Mouse (Mus musculus) c-Kit-positive CD71-positive TER-119-negative erythroid progenitor cells, embryonic 14.5 days (primary cell): ENCODE measurements around the gene Cacna1c.
A peak's percentile ranks its signal among the peaks of the same experiment; 100 is the strongest.

Experiments
- DNase-seq: peaks from one replicate; pipeline ENCODE4 v3.0.0-alpha.2; 2013; ENCODE audit warnings: low read depth

Gene Cacna1c

GRCm38 (mm10) chr6:118845829-118846228, 350.4 kb downstream of the Cacna1c start:
- DNase-seq, result peak; percentile 64

- no peak for DNase-seq
These were observed 351.0 kb downstream of the Cacna1c start for GRCm38 (mm10) chr6:118845180-118845579.

GRCm38 (mm10) chr6:118843566-118843965, 352.7 kb downstream of the Cacna1c start:
- no peak for DNase-seq

DNA sequence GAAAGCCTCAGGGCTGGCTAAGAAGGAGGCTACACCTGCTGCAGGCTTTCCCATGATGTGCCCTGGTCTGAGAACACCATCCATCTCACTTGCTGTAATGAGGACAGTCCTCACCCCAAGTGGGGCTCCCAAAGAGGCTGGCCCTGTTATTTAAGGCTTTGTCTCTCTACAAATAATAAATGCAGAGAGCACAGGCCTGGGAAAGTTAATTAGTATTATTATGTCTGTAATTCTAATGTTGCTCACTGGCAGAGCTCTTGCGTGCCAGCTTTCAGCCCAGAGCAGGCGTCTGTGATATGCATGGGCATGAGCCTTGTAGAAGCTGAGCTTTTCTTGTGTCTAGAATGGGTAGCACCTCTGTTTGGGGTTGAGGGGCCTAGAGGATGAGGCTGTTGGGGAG, 354.3 kb downstream of the Cacna1c start:
- DNase-seq, result no peak

GRCm38 (mm10) chr6:118838919-118839915, 357.0 kb downstream of the Cacna1c start:
- DNase-seq, result peak; percentile 33

GRCm38 (mm10) chr6:118836693-118837092, 359.5 kb downstream of the Cacna1c start:
- peak; percentile 40 for DNase-seq

GRCm38 (mm10) chr6:118834046-118834445, 362.2 kb downstream of the Cacna1c start:
- no peak for DNase-seq

DNA sequence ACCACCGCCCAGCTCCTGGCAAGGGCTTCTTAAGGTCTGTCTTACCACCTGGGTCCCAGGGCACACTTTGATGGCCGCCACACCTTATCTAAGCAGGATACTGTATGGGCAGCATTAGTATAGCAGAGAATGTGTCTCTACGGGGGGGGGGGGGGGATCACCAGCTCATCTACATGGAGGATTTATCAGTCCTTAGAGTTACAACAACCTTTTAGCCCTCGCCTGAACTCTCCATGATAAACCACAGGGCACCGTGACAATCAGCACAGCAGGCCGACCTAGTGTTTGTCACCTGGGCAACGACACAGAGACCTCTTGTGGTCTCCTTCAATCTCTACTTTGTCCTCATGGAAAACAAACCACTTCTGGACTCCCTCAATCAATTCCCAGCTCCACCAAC, 363.2 kb downstream of the Cacna1c start:
- peak; percentile 28 for DNase-seq

DNA sequence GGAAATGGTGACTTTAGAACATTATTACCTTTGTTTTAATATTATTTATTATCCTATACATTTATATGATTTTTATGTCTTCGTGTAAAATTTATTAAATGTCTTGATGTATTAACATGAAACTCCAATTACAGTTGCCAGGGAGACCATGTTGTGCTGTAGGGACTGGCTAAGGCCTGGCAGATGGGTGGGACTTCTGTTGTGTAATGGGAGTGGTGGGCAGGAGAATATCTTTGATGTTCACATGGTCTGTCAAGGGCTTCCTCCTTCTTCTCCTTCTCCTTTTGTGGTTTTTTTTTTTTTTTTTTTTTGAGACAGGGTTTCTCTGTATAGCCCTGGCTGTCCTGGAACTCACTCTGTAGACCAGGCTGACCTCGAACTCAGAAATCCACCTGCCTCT, 363.6 kb downstream of the Cacna1c start:
- no peak for DNase-seq

DNA sequence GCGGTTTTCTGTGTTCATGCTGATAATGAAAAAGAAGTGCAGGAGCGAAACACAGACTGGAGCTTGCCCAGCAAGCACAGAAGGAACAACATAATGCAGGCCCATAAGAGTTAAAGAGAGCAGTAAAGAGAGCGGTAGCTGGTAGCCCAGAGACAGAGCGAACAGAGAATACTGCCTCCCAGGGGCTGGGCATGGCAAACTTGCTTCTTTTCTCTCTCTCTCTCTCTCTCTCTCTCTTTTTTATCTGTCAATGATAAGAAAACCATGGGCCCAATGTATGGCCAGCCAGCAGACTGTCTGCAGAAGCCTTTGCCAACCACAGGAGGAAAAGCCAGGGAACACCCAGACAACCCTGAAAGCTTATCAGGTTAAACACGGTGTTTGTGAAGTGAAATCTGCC, 365.4 kb downstream of the Cacna1c start:
- DNase-seq, result peak; percentile 59

DNA sequence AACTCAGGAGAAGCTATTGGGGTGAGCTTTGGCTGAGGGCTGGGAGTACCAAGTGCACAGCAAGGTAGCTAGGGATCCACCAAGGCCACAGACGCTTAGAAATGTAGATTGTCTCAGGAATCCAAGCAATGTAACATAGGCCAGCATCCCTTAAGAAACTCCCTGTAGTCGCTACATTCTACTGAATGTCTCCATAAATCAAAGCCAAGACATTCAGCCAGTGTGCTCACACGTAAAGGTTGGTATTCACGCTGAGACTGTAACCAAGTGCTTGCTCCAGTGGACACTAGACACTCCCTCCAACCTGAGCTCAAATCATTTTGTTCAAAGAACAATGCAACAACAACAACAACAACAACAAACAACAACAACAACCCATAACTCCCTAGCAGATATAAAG, 368.0 kb downstream of the Cacna1c start:
- DNase-seq, result no peak

DNA sequence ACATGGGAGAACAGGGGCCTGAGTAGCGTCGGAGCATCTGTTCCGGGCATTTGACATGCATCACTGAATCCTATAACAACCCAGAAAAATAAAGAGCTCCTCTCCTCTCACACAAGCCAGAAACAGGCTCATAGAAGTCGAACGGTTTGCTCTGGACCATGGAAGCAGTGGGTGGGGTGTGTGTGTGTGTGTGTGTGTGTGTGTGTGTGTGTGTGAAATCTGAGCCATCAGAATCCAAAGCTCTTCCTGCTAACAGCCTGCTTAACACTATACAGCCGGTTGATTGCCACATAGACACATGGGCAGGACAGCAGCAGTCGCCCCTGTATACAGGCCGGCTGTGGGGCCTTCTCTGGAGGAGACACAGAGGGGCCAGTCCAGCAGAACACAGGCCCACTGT, 368.7 kb downstream of the Cacna1c start:
- no peak for DNase-seq

- no peak for DNase-seq
These were observed 370.8 kb downstream of the Cacna1c start for GRCm38 (mm10) chr6:118825400-118825871.

DNA sequence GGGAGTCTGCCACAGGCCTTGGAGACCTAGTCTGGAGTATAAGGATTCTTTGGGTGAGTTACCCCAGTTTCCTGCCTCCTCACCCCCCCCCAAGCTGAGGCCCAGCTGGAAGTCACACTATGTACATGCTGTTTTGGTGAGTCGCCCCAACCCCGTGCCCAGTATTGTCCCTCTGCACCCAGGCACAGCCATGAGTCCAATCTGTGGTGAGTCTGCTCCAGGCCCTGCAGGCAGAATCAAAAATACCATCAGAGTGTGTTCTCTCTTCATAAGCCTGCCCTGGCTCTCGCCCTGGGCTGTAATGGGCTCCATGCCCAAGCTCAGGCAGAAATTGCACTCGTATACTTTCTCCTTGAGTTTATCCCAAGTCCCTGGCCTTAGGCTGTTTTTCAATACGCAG, 374.7 kb downstream of the Cacna1c start:
- no peak for DNase-seq

DNA sequence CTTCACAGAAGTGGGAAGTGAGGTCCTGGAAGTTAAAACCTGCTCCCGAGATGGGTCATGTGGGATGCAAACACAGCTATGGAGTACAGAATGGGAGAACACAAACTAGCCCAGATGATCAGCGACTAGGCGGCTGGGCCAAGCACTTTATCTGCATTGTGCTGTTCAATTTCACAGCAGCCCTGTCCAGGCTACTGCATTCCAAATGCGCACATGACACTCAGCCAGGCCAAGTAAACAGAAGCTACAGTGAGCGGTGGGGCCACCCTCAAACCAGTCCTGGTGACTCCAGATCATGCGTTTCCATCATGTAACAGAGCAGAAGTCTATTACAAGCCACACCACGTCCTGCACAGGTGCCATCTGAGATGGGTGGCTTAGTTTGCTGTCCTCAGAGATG, 376.6 kb downstream of the Cacna1c start:
- DNase-seq, result no peak

GRCm38 (mm10) chr6:118817928-118818503, 378.2 kb downstream of the Cacna1c start:
- no peak for DNase-seq

- no peak for DNase-seq
These were observed 380.0 kb downstream of the Cacna1c start for GRCm38 (mm10) chr6:118816253-118816652.

- DNase-seq, result no peak
These were observed 383.7 kb downstream of the Cacna1c start for GRCm38 (mm10) chr6:118812556-118812955.

DNA sequence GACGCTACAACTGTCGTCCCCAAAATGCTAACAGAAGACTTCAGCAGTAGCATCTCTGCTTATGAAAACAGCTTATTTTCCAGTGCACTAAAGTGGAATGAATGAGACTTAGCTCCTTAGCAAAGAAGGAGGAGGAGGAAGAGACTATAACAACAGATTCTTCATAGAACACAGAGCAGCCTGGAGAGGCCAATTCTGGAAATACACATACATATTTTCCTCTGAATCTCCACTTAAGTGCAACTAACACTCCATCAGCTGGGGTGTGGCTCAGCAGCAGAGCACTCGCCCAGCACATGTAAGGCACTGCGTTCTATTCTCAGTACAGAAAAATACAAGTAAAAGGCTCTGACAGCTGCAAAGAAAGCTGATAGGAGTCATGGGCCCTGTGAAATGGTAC, 384.2 kb downstream of the Cacna1c start:
- no peak for DNase-seq

DNA sequence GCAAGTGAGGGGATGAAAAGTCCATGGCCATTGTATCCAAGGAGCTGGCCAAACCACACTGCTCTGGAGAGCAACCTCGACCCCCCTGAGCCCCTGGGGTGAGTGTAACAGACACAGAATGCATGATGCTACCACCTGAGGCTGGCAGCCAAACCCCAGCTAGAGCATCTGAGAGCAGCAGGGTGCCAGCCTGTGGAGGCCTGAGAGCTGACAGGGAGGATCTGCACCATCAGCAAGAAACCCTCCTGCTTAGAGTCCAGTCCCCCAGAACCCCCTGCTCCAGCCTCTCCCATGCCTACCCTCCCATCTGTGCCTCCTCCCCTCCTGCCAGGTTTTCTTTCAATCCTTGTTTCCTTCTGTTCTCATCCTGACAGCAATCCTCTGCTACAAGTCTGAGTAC, 385.4 kb downstream of the Cacna1c start:
- DNase-seq, result no peak

DNA sequence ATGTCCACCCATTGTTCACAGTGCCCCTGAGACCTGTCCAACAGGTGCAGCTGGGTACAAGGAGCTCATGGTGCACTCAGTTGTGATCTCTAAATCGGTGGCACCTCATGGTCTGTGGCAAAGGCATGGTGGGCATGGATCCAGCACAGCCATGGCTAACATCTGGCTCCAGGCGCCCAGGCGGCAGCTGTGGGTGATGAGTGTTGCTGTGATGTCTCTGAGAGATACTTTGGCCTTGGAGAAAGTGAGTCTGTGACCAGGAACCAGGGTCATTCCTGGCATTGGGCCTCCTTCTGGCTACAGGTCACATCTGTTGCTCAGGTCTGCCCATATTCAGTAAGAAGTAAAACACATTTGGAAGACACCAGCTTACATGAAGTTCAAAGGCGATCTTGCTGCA, 391.1 kb downstream of the Cacna1c start:
- no peak for DNase-seq

DNA sequence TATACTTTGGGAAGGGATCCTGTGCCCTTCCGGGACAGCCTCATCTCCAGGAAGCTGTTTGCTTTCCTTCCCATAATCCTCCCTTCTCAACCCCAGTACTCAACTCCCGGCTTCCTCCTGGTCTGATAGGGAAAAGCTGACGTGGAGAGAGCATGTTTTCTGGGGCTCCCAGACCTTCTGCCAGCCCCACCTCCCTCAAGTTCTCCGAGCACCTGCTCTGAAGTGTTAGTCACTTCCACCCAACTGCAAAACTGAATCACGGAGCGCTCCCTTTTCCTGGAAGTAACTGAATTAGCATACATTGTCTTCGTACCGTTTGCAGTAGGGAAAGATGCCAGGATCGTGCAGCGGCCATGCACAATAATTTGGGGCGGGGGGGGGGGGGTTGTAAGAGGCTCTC, 393.9 kb downstream of the Cacna1c start:
- no peak for DNase-seq

GRCm38 (mm10) chr6:118796393-118796792, 399.8 kb downstream of the Cacna1c start:
- DNase-seq, result no peak
